In the genomic region with DNA sequence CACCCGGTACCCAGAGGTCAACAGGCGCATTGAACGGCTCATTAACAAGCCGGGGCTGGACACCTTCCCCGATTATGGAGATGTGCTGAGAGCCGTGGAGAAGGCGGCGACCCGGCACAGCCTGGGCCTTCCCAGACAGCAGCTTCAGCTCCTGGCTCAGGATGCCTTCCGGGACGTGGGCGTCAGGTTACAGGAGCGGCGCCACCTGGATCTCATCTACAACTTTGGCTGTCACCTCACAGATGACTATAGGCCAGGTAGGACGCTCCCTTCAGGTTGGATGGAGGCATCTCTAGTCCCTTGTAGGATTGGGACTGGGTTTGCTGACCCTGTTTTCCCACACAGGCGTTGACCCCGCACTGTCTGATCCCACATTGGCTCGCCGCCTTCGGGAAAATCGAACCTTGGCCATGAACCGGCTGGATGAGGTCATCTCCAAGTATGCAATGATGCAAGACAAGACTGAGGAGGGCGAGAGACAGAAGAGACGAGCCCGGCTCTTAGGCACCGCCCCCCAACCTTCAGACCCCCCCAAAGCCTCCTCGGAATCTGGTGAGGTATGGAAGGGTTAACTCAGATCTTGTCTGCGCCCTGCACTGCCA, we compare ENCODE assay signal across 18 mouse cellular contexts. TPM values are rescaled to one million over a fixed set of nuclear protein-coding genes. Genes with fewer than 3 reads are reported as not detected.
DNase-seq lines count a peak whose midpoint lies in the region; ATAC-seq and TF ChIP-seq lines count a peak whose summit lies in the region.
"Had no signal": no experiment of that assay in that cellular context is flagged by ENCODE, and none has a peak within 500 bp of the region (broad histone marks: within the 10 kb centered on the region; RNA-seq: fewer than 3 reads in every experiment).

No protein-coding gene starts in this region.

- peak overlapping the region; percentile 16; the same call in 1 of the 2 replicates for H3K4me3 ChIP-seq in forebrain, embryonic 10.5 days
- H3K4me3 ChIP-seq in forebrain, embryonic 13.5 days = no peak overlapping the region
- peak overlapping the region; percentile 10 for H3K4me3 ChIP-seq in megakaryocyte, embryonic 14.5 days (replicated peaks)
- peak overlapping the region; percentile 56; the same call in 1 of the 2 replicates for H3K4me3 ChIP-seq in G1E (ENCODE audit: low read depth, low read length)
- H3K4me3 ChIP-seq in limb, embryonic 10.5 days = peak overlapping the region; percentile 7; the same call in 1 of the 2 replicates
- H3K4me3 ChIP-seq: heart, embryonic 15.5 days; hindbrain, embryonic 15.5 days; midbrain, embryonic 12.5 days; neural tube, embryonic 12.5 days had no signal

- WGBS in forebrain, embryonic 10.5 days = 94% methylated on average over 28 of the region's 28 CpGs
- 92% methylated on average over 28 of the region's 28 CpGs for WGBS in forebrain, embryonic 13.5 days
- 91% methylated on average over 28 of the region's 28 CpGs for WGBS in limb, embryonic 10.5 days

- no peak for TF ChIP-seq CTCF in G1E (IDR thresholded peaks at IDR 0.05; ENCODE audit: low read depth, low read length)

- no peak for ATAC-seq in forebrain, embryonic 13.5 days
- ATAC-seq in megakaryocyte, adult 5-6 weeks (ENCODE audit: poor library complexity, severe bottlenecking) = no peak
- ATAC-seq in G1E (ENCODE audit: extremely low read depth, insufficient number of reproducible peaks, low FRiP score, poor library complexity, severe bottlenecking) = no peak

- DNase-seq in forebrain, embryonic 10.5 days (ENCODE audit: extremely low spot score, low spot score) = no peak
- no peak for DNase-seq in G1E (ENCODE audit: low spot score)
- no peak for DNase-seq in limb, embryonic 10.5 days (ENCODE audit: low spot score)
- DNase-seq in natural killer cell, adult 2 months (ENCODE audit: low spot score in 2 of 2) = no peak
- DNase-seq: adrenal gland, postnatal 14 days; embryo, embryonic 11 days; lung, postnatal 14 days had no signal

- H3K27me3 ChIP-seq in forebrain, embryonic 10.5 days (ENCODE audit: poor library complexity, severe bottlenecking) = no peaks in the 10 kb centered on the region
- no peaks in the 10 kb centered on the region for H3K27me3 ChIP-seq in forebrain, embryonic 13.5 days
- no peaks in the 10 kb centered on the region for H3K27me3 ChIP-seq in megakaryocyte, embryonic 14.5 days (replicated peaks)
- H3K27me3 ChIP-seq in G1E (ENCODE audit: insufficient read depth, low read length) = no peaks in the 10 kb centered on the region
- no peaks in the 10 kb centered on the region for H3K27me3 ChIP-seq in limb, embryonic 10.5 days (ENCODE audit: low read depth, poor library complexity, severe bottlenecking)
- H3K27me3 ChIP-seq: heart, embryonic 15.5 days; hindbrain, embryonic 15.5 days; midbrain, embryonic 12.5 days; neural tube, embryonic 12.5 days had no signal

- H3K36me3 ChIP-seq in forebrain, embryonic 10.5 days (replicated peaks) = peaks cover 51% of the 10 kb centered on the region
- H3K36me3 ChIP-seq in forebrain, embryonic 13.5 days (ENCODE audit: poor library complexity, severe bottlenecking) = peaks cover 43% of the 10 kb centered on the region
- H3K36me3 ChIP-seq in megakaryocyte, embryonic 14.5 days (replicated peaks; ENCODE audit: low read length) = peaks cover 50% of the 10 kb centered on the region
- peaks cover 53% of the 10 kb centered on the region for H3K36me3 ChIP-seq in G1E (replicated peaks)
- peaks cover 52% of the 10 kb centered on the region for H3K36me3 ChIP-seq in limb, embryonic 10.5 days

- H3K9me3 ChIP-seq in forebrain, embryonic 10.5 days = no peaks in the 10 kb centered on the region
- no peaks in the 10 kb centered on the region for H3K9me3 ChIP-seq in forebrain, embryonic 13.5 days (replicated peaks)
- no peaks in the 10 kb centered on the region for H3K9me3 ChIP-seq in megakaryocyte, embryonic 14.5 days
- H3K9me3 ChIP-seq in G1E (replicated peaks) = peaks cover 2% of the 10 kb centered on the region
- no peaks in the 10 kb centered on the region for H3K9me3 ChIP-seq in limb, embryonic 10.5 days (replicated peaks)
- H3K9me3 ChIP-seq: heart, embryonic 15.5 days; hindbrain, embryonic 15.5 days; midbrain, embryonic 12.5 days; neural tube, embryonic 12.5 days had no signal

- peaks cover 72% of the 10 kb centered on the region for H3K4me1 ChIP-seq in forebrain, embryonic 10.5 days
- peaks cover 50% of the 10 kb centered on the region for H3K4me1 ChIP-seq in forebrain, embryonic 13.5 days
- H3K4me1 ChIP-seq in megakaryocyte, embryonic 14.5 days = peaks cover 78% of the 10 kb centered on the region
- H3K4me1 ChIP-seq in G1E (ENCODE audit: insufficient read depth, low read depth, low read length) = peaks cover 75% of the 10 kb centered on the region
- peaks cover 37% of the 10 kb centered on the region for H3K4me1 ChIP-seq in limb, embryonic 10.5 days

- no peak overlapping the region for H3K9ac ChIP-seq in forebrain, embryonic 13.5 days
- H3K9ac ChIP-seq: heart, embryonic 15.5 days; hindbrain, embryonic 15.5 days; liver, embryonic 14.5 days; midbrain, embryonic 12.5 days; neural tube, embryonic 12.5 days had no signal

- H3K4me2 ChIP-seq in forebrain, embryonic 13.5 days = no peak overlapping the region
- H3K4me2 ChIP-seq: heart, embryonic 15.5 days; midbrain, embryonic 12.5 days; neural tube, embryonic 12.5 days had no signal

- no peak overlapping the region for H3K27ac ChIP-seq in forebrain, embryonic 10.5 days
- no peak overlapping the region for H3K27ac ChIP-seq in forebrain, embryonic 13.5 days
- H3K27ac ChIP-seq in limb, embryonic 10.5 days = no peak overlapping the region
- H3K27ac ChIP-seq: heart, embryonic 15.5 days; hindbrain, embryonic 15.5 days; liver, embryonic 14.5 days; midbrain, embryonic 12.5 days; neural tube, embryonic 12.5 days; stomach, postnatal 0 days had no signal

RNA-seq across cellular contexts. Expression of gene Daxx, which starts 2.7 kb away (rescaled TPM):
- 85.9 and 90.8 TPM in 2 replicates for polyA plus RNA-seq in forebrain, embryonic 10.5 days (2016; fragmentation: Nextera tagmentation; extraction: Ambion mirVana)
- polyA plus RNA-seq in forebrain, embryonic 13.5 days (2015; fragmentation: Nextera tagmentation; extraction: Ambion mirVana) = 60.7 and 68.0 TPM in 2 replicates
- polyA plus RNA-seq in megakaryocyte, embryonic 14.5 days (2012; ENCODE audit: insufficient read depth, low replicate concordance) = 11.0 and 20.0 TPM in 2 replicates
- 42.1 and 49.7 TPM in 2 replicates for total RNA-seq in megakaryocyte, adult 5-6 weeks (2015)
- 39.3 and 63.3 TPM in 2 replicates for total RNA-seq in megakaryocyte, adult 5-6 weeks (2017)
- 72.7 and 73.2 TPM in 2 replicates for total RNA-seq in G1E (2014; fragmentation: Nextera tagmentation)
- total RNA-seq in G1E (2017) = 33.0 and 46.3 TPM in 2 replicates
- polyA plus RNA-seq in G1E (2012) = 58.8 and 67.4 TPM in 2 replicates
- polyA plus RNA-seq in limb, embryonic 10.5 days (2016; fragmentation: Nextera tagmentation; extraction: Ambion mirVana) = 88.1 and 92.2 TPM in 2 replicates

RNA-seq across cellular contexts. Expression of gene Tapbp, which starts 3.8 kb away (rescaled TPM):
- 14.1 TPM in 2 replicates for polyA plus RNA-seq in forebrain, embryonic 10.5 days (2016; fragmentation: Nextera tagmentation; extraction: Ambion mirVana)
- polyA plus RNA-seq in forebrain, embryonic 13.5 days (2015; fragmentation: Nextera tagmentation; extraction: Ambion mirVana) = 12.3 and 15.0 TPM in 2 replicates
- 362 and 606 TPM in 2 replicates for polyA plus RNA-seq in megakaryocyte, embryonic 14.5 days (2012; ENCODE audit: insufficient read depth, low replicate concordance)
- 99.7 and 105 TPM in 2 replicates for total RNA-seq in megakaryocyte, adult 5-6 weeks (2015)
- total RNA-seq in megakaryocyte, adult 5-6 weeks (2017) = 88.9 and 93.3 TPM in 2 replicates
- total RNA-seq in G1E (2014; fragmentation: Nextera tagmentation) = 34.0 and 43.0 TPM in 2 replicates
- total RNA-seq in G1E (2017) = 17.0 and 18.5 TPM in 2 replicates
- polyA plus RNA-seq in G1E (2012) = 142 and 157 TPM in 2 replicates
- polyA plus RNA-seq in limb, embryonic 10.5 days (2016; fragmentation: Nextera tagmentation; extraction: Ambion mirVana) = 9.2 and 16.0 TPM in 2 replicates

RNA-seq across cellular contexts. Expression of gene Zbtb22, which starts 3.8 kb away (rescaled TPM):
- polyA plus RNA-seq in forebrain, embryonic 10.5 days (2016; fragmentation: Nextera tagmentation; extraction: Ambion mirVana) = 21.2 and 23.2 TPM in 2 replicates
- 18.1 and 20.6 TPM in 2 replicates for polyA plus RNA-seq in forebrain, embryonic 13.5 days (2015; fragmentation: Nextera tagmentation; extraction: Ambion mirVana)
- polyA plus RNA-seq in megakaryocyte, embryonic 14.5 days (2012; ENCODE audit: insufficient read depth, low replicate concordance) = 45.3 and 51.7 TPM in 2 replicates
- total RNA-seq in megakaryocyte, adult 5-6 weeks (2015) = 13.7 and 14.0 TPM in 2 replicates
- 22.0 and 25.8 TPM in 2 replicates for total RNA-seq in megakaryocyte, adult 5-6 weeks (2017)
- total RNA-seq in G1E (2014; fragmentation: Nextera tagmentation) = 9.5 and 15.8 TPM in 2 replicates
- 19.7 and 22.2 TPM in 2 replicates for total RNA-seq in G1E (2017)
- polyA plus RNA-seq in G1E (2012) = 41.9 and 42.1 TPM in 2 replicates
- 20.2 and 23.2 TPM in 2 replicates for polyA plus RNA-seq in limb, embryonic 10.5 days (2016; fragmentation: Nextera tagmentation; extraction: Ambion mirVana)

RNA-seq across cellular contexts. Expression of gene Platr17, which starts 7.0 kb away (rescaled TPM):
- 0.19 and 0.39 TPM in 2 replicates for polyA plus RNA-seq in forebrain, embryonic 10.5 days (2016; fragmentation: Nextera tagmentation; extraction: Ambion mirVana)
- polyA plus RNA-seq in forebrain, embryonic 13.5 days (2015; fragmentation: Nextera tagmentation; extraction: Ambion mirVana) = 0.28 and 0.49 TPM in 2 replicates
- polyA plus RNA-seq in megakaryocyte, embryonic 14.5 days (2012; ENCODE audit: insufficient read depth, low replicate concordance) = not detected in 2 replicates
- total RNA-seq in megakaryocyte, adult 5-6 weeks (2015) = 4.9 and 9.8 TPM in 2 replicates
- total RNA-seq in megakaryocyte, adult 5-6 weeks (2017) = 2.6 and 5.9 TPM in 2 replicates
- not detected in 2 replicates for total RNA-seq in G1E (2014; fragmentation: Nextera tagmentation)
- total RNA-seq in G1E (2017) = not detected in 2 replicates
- polyA plus RNA-seq in G1E (2012) = 0.13 TPM in 1 of 2 replicates, not detected in the other
- polyA plus RNA-seq in limb, embryonic 10.5 days (2016; fragmentation: Nextera tagmentation; extraction: Ambion mirVana) = 0.20 and 0.38 TPM in 2 replicates
- total RNA-seq: adrenal gland, postnatal 14 days; gastrocnemius, postnatal 4 days; layer of hippocampus, postnatal 25 days had no signal
- polyA plus RNA-seq: heart, embryonic 15.5 days; neural tube, embryonic 12.5 days had no signal

RNA-seq across cellular contexts. Expression of gene Rgl2, which starts 17.4 kb away (rescaled TPM):
- polyA plus RNA-seq in forebrain, embryonic 10.5 days (2016; fragmentation: Nextera tagmentation; extraction: Ambion mirVana) = 39.3 and 46.7 TPM in 2 replicates
- 39.3 and 46.6 TPM in 2 replicates for polyA plus RNA-seq in forebrain, embryonic 13.5 days (2015; fragmentation: Nextera tagmentation; extraction: Ambion mirVana)
- polyA plus RNA-seq in megakaryocyte, embryonic 14.5 days (2012; ENCODE audit: insufficient read depth, low replicate concordance) = 90.4 and 221 TPM in 2 replicates
- 33.6 and 38.2 TPM in 2 replicates for total RNA-seq in megakaryocyte, adult 5-6 weeks (2015)
- total RNA-seq in megakaryocyte, adult 5-6 weeks (2017) = 51.8 and 58.3 TPM in 2 replicates
- total RNA-seq in G1E (2014; fragmentation: Nextera tagmentation) (27.0 and 32.9 TPM in 2 replicates), G1E (2017) (35.5 and 38.9 TPM in 2 replicates)
- polyA plus RNA-seq in G1E (2012) = 145 and 166 TPM in 2 replicates
- polyA plus RNA-seq in limb, embryonic 10.5 days (2016; fragmentation: Nextera tagmentation; extraction: Ambion mirVana) = 43.2 and 43.9 TPM in 2 replicates
